Mouse (Mus musculus) heart, postnatal 0 days (tissue): ENCODE measurements around the gene Khnyn. TPM values are rescaled to one million over a fixed set of nuclear protein-coding genes. Genes with fewer than 3 reads are reported as not detected.
A peak's percentile ranks its signal among the peaks of the same experiment; 100 is the strongest.

Source experiments
- ATAC-seq: fragments of 200-750 bp; cut with Nextera tagmentation; 2 replicates; pipeline ENCODE4 v1.8.0; 2017; ENCODE audit warnings: low read depth, moderate number of reproducible peaks, moderate library complexity; ENCODE audit not compliant: insufficient read depth
- DNase-seq: peaks from one replicate; pipeline ENCODE4 v3.0.0-alpha.2; 2016; ENCODE audit warnings: low spot score
- H3K27ac ChIP-seq: fragments of 300-500 bp; sonication (generic); 2 replicates; pipeline ENCODE4 v1.5.1; 2014; ENCODE audit warnings: low read depth, mild to moderate bottlenecking
- H3K27me3 ChIP-seq: fragments of 300-500 bp; sonication (generic); 2 replicates; pipeline ENCODE4 v1.6.1; 2014; ENCODE audit warnings: low read length, mixed read lengths; ENCODE audit not compliant: control insufficient read depth, insufficient read depth
- H3K36me3 ChIP-seq: fragments of 300-500 bp; sonication (generic); replicated peaks from 2 replicates; pipeline ENCODE4 v1.6.1; 2014; ENCODE audit warnings: low read length, mixed read lengths; ENCODE audit not compliant: control insufficient read depth, insufficient read depth
- H3K4me1 ChIP-seq: fragments of 300-500 bp; sonication (generic); 2 replicates; pipeline ENCODE4 v1.6.1; 2014; ENCODE audit warnings: antibody characterized with exemption; ENCODE audit not compliant: control insufficient read depth, insufficient read depth
- H3K4me2 ChIP-seq: fragments of 300-500 bp; sonication (generic); 2 replicates; pipeline ENCODE4 v1.6.1; 2014; ENCODE audit warnings: low read depth, mild to moderate bottlenecking, low read length, moderate library complexity
- H3K4me3 ChIP-seq: fragments of 300-500 bp; sonication (generic); 2 replicates; pipeline ENCODE4 v1.5.1; 2014; ENCODE audit warnings: low read depth, low read length
- H3K9ac ChIP-seq: fragments of 300-500 bp; sonication (generic); replicated peaks from 2 replicates; pipeline ENCODE4 v1.6.1; 2014; ENCODE audit warnings: low read depth, low read length, mixed read lengths
- H3K9me3 ChIP-seq: fragments of 300-500 bp; sonication (generic); replicated peaks from 2 replicates; pipeline ENCODE4 v1.6.1; 2016; ENCODE audit warnings: low read length; ENCODE audit not compliant: control insufficient read depth
- CTCF ChIP-seq: IDR thresholded peaks from 2 replicates; pipeline ENCODE4 v1.5.1; 2016; ENCODE audit warnings: antibody characterized with exemption, control low read depth, low read depth
- EP300 ChIP-seq: IDR thresholded peaks from 2 replicates; pipeline ENCODE4 v1.6.1; 2016; ENCODE audit warnings: antibody characterized with exemption, low read depth
- WGBS: fragments of 180-500 bp; shearing (Covaris S2); extraction: QIAGEN DNeasy Blood & Tissue Kit; methylation state at CpG from one replicate; pipeline ENCODE4 v1.1.7; 2014; 5-methylcytosine and 5-hydroxymethylcytosine counted together
- polyA plus RNA-seq: library from polyadenylated mRNA; unstranded; fragments of >200 nt; fragmentation: Nextera tagmentation; extraction: Ambion mirVana; gene quantifications from 2 replicates; pipeline ENCODE4 v1.2.1, GENCODE M21; 2015
- total RNA-seq: library from RNA; depleted of rRNA; stranded (reverse); fragments of >200 nt; gene quantifications from 2 replicates; pipeline ENCODE4 v1.2.3, GENCODE M21; 2014; ENCODE audit warnings: low replicate concordance

Gene Khnyn
- total and polyA plus RNA-seq, 2 experiments from 2014 or later, result 5.0 to 19.5 TPM

- peaks cover 22% of the 10 kb centered on the region for H3K36me3 ChIP-seq
- H3K27me3 ChIP-seq, result no peaks in the 10 kb centered on the region
- TF ChIP-seq EP300, result no peak
- no peak for TF ChIP-seq CTCF
- no peaks in the 10 kb centered on the region for H3K9me3 ChIP-seq
- H3K9ac ChIP-seq, result peak overlapping the region; percentile 80
- H3K4me1 ChIP-seq, result peaks cover 6% of the 10 kb centered on the region
- DNase-seq (no peak), ATAC-seq (0 out of 2 replicates have a peak, but pooled peaks have one; percentile 5)
- H3K4me2 ChIP-seq, result peak overlapping the region; percentile 85
- peak overlapping the region; percentile 83 for H3K27ac ChIP-seq
- WGBS, result 10% methylated on average over 12 of the region's 12 CpGs
- peak overlapping the region; percentile 57 for H3K4me3 ChIP-seq
Measured at GRCm38 (mm10) chr14:55900414-55900755, 15.6 kb downstream of the Khnyn start.

GRCm38 (mm10) chr14:55905518-55905917 is 20.8 kb downstream of the Khnyn start:
- TF ChIP-seq CTCF (peak; percentile 45), EP300 (no peak)
- H3K4me2 ChIP-seq, result no peak overlapping the region
- no peaks in the 10 kb centered on the region for H3K9me3 ChIP-seq
- H3K27me3 ChIP-seq, result no peaks in the 10 kb centered on the region
- H3K27ac ChIP-seq, result no peak overlapping the region
- no peaks in the 10 kb centered on the region for H3K36me3 ChIP-seq
- WGBS, result 0% methylated on average over 1 of the region's 1 CpGs
- H3K4me1 ChIP-seq, result peaks cover 4% of the 10 kb centered on the region
- ATAC-seq (no peak), DNase-seq (no peak)
- no peak overlapping the region for H3K4me3 ChIP-seq
- H3K9ac ChIP-seq, result no peak overlapping the region

- Histone ChIP-seq H3K4me3 (no peak overlapping the region), H3K27me3 (no peaks in the 10 kb centered on the region), H3K27ac (no peak overlapping the region), H3K4me1 (no peaks in the 10 kb centered on the region), H3K9ac (no peak overlapping the region), H3K9me3 (no peaks in the 10 kb centered on the region), H3K4me2 (no peak overlapping the region), H3K36me3 (no peaks in the 10 kb centered on the region)
- WGBS, result 50% methylated on average over 4 of the region's 4 CpGs
- no peak for TF ChIP-seq CTCF
- TF ChIP-seq EP300, result no peak
- ATAC-seq (no peak), DNase-seq (no peak)
Measured at GRCm38 (mm10) chr14:55913406-55913805, 28.7 kb downstream of the Khnyn start.

- no peak overlapping the region for H3K9ac ChIP-seq
- H3K4me1 ChIP-seq, result no peaks in the 10 kb centered on the region
- TF ChIP-seq CTCF (peak; percentile 95), EP300 (no peak)
- H3K4me3 ChIP-seq, result no peak overlapping the region
- no peak overlapping the region for H3K27ac ChIP-seq
- WGBS, result 38% methylated on average over 14 of the region's 14 CpGs
- no peaks in the 10 kb centered on the region for H3K36me3 ChIP-seq
- no peak overlapping the region for H3K4me2 ChIP-seq
- H3K27me3 ChIP-seq, result no peaks in the 10 kb centered on the region
- peak; percentile 86 for DNase-seq
- peak; percentile 69 for ATAC-seq
- H3K9me3 ChIP-seq, result no peaks in the 10 kb centered on the region
Measured at GRCm38 (mm10) chr14:55918240-55919082, 33.7 kb downstream of the Khnyn start.

GRCm38 (mm10) chr14:55922475-55923232 is 37.9 kb downstream of the Khnyn start:
- Histone ChIP-seq H3K4me3 (no peak overlapping the region), H3K36me3 (no peaks in the 10 kb centered on the region), H3K9me3 (no peaks in the 10 kb centered on the region), H3K4me1 (no peaks in the 10 kb centered on the region), H3K27me3 (no peaks in the 10 kb centered on the region), H3K27ac (no peak overlapping the region), H3K9ac (no peak overlapping the region), H3K4me2 (no peak overlapping the region)
- no peak for TF ChIP-seq EP300
- TF ChIP-seq CTCF, result no peak
- 22% methylated on average over 7 of the region's 7 CpGs for WGBS
- DNase-seq, result no peak
- ATAC-seq, result no peak
